Mouse (Mus musculus) kidney, postnatal 14 days (tissue): ENCODE measurements at regions not wholly inside any gene's neighbourhood (a gene's known extent, or its start where the extent isn't known, plus 50 kb on each side); places are given as distances from the start of the nearest gene placed in this dataset.

Source experiments
- DNase-seq: peaks from one replicate; pipeline ENCODE4 v3.0.0; 2022; ENCODE audit warnings: mixed read lengths

GRCm38 (mm10) chr9:82729646-82730045 is 99.7 kb upstream of the Irak1bp1 start:
- no peak for DNase-seq

- DNase-seq = no peak
Measured at GRCm38 (mm10) chr9:82733024-82733585, 96.2 kb upstream of the Irak1bp1 start.

GRCm38 (mm10) chr9:82734959-82735358 is 94.4 kb upstream of the Irak1bp1 start:
- no peak for DNase-seq

GRCm38 (mm10) chr9:82759979-82760378 is 69.4 kb upstream of the Irak1bp1 start:
- no peak for DNase-seq

- DNase-seq = no peak
Measured at GRCm38 (mm10) chr9:82760682-82761468, 68.5 kb upstream of the Irak1bp1 start.

GRCm38 (mm10) chr9:82763651-82764050 is 65.7 kb upstream of the Irak1bp1 start:
- no peak for DNase-seq
